Mouse (Mus musculus) ovary, postnatal 36 days (tissue): Measurements from ENCODE around the gene Olfr913.

Source experiments
- DNase-seq: peaks from one replicate; pipeline ENCODE4 v3.0.0; 2022; ENCODE audit warnings: low spot score, mixed read lengths

Gene Olfr913

DNA sequence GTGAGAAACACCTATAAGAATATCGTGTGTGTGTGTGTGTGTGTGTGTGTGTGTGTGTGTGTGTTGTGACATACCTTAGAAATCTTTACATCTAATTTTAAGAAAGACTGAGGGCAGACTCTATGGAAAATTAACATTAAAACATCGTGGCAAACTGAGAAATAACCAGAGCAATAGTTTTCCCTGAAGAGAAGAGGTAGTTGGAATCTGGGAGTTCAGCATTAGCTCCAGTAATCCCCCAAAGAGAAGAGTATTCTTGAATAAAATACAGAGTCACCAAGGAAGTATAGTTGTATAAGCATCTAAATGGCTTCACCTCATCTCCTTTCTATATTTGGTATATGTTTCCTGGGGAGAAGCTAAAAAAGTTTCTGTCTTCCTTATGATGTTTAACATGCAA lies at the start of gene Olfr913:
Olfr913 (plus strand) TSS at position 301 of the 400 bp plus-strand sequence.
- no peak for DNase-seq

DNA sequence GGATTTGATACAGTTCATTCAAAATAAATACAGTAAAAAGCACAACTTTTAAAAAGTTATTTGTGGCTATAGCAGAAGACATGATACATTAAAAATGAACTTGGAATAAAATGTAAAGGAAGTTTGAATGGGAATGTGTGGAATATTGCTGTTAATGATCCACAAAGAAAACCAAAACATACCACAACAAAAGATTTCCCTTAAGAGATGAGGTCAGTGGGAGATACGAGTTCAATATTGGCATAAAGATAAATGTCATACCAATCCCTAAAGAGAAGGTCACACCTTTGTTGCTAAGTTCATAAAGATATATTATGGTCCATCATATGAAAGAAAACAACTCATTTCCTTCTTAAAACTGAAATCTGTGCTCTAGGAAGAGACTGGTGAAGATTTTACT lies 12.7 kb upstream of the Olfr913 start, which contains the start of gene Olfr912:
Olfr912 (plus strand) TSS at position 301 of the 400 bp plus-strand sequence.
- no peak for DNase-seq

- no peak for DNase-seq
Measured at GRCm38 (mm10) chr9:38591056-38591455, 1.5 kb upstream of the Olfr913 start.

- no peak for DNase-seq
Measured at GRCm38 (mm10) chr9:38604802-38605201, 12.2 kb downstream of the Olfr913 start, which contains the start of gene Olfr914. TSS of gene Olfr914 (plus strand) at chr9:38605102.

DNA sequence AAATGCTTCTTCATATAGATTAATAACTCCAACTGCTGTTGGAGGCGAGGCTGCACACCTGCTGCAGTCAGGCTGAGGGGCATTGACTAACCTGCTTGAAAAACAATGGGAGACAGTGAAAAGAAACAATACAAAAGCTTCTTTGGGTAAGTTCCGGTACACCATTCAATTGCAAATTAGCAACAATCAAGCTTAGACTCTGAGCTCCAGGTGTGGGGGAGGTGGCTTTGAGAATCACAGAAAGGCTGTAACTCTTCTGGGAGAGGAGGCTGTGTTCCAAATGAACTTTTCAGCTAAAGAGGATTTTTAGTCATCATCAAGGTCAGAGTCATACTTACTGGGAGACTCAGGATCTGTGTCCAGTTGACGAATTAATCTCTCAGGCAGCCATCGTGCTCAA lies 39.8 kb downstream of the Olfr913 start:
- DNase-seq = no peak
